Comparison of ENCODE assay signal across 21 mouse cellular contexts in the genomic region with DNA sequence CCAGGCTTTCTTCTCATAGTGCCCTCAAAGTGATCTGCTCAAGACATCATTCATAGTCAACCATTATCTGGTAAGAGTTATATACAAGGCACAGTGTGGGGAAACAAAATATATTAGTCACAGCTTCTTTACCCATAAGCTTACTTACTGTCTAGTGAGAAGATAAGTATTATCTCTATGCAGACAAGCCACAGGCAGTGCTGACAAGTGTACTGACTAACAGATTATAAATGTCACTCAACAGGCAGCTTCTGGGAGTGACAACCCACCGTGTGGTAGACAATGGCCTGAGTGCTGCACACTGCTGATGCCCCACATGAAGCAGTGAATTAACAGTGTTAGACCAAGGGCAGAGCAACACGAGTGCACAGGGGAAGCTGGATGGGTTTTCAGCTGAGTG. TPM values are rescaled to one million over a fixed set of nuclear protein-coding genes. Genes with fewer than 3 reads are reported as not detected.
DNase-seq lines count a peak whose midpoint lies in the region; ATAC-seq and TF ChIP-seq lines count a peak whose summit lies in the region.
"Had no signal": no experiment of that assay in that cellular context is flagged by ENCODE, and none has a peak within 500 bp of the region (broad histone marks: within the 10 kb centered on the region; RNA-seq: fewer than 3 reads in every experiment).

No protein-coding gene starts in this region.

- peak overlapping the region; percentile 97; the same call in 1 of the 2 replicates for H3K27ac ChIP-seq in bone marrow macrophage, adult 2 months (ENCODE audit: insufficient read depth, low read depth, low read length)
- H3K27ac ChIP-seq in liver, embryonic 11.5 days (ENCODE audit: low read depth, low read length) = peak overlapping the region; percentile 52; the same call in 1 of the 2 replicates
- peak overlapping the region; percentile 71; the same call in 1 of the 2 replicates for H3K27ac ChIP-seq in macrophage
- H3K27ac ChIP-seq: embryonic facial prominence, embryonic 10.5 days; forebrain, embryonic 13.5 days; heart, embryonic 15.5 days; limb, embryonic 13.5 days; midbrain, embryonic 10.5 days had no signal

- peaks cover 84% of the 10 kb centered on the region for H3K79me2 ChIP-seq in macrophage (ENCODE audit: inconsistent target)

- peak; percentile 29 for DNase-seq in G1E (ENCODE audit: low spot score)
- no peak for DNase-seq in liver, embryonic 11.5 days (ENCODE audit: low spot score)
- DNase-seq in kidney, postnatal 4 days = no peak
- no peak for DNase-seq in cerebellum, adult 18-20 months
- DNase-seq: adrenal gland, postnatal 10 days; cerebellum, adult 2 months; gastrocnemius, postnatal 10 days; heart, adult 2 months; kidney, adult 9 months; retina, postnatal 1 day; right cerebral cortex, postnatal 4 days; thymus, postnatal 25 days had no signal

- peak; percentile 82 for ATAC-seq in G1E (ENCODE audit: extremely low read depth, insufficient number of reproducible peaks, low FRiP score, poor library complexity, severe bottlenecking)
- ATAC-seq in liver, embryonic 11.5 days (replicated peaks; ENCODE audit: low FRiP score) = peak; percentile 96
- no peak for ATAC-seq in frontal cortex, adult (ENCODE audit: low TSS enrichment)
- ATAC-seq: forebrain, embryonic 13.5 days; Patski had no signal

- H3K4me2 ChIP-seq in liver, embryonic 11.5 days = peak overlapping the region; percentile 20; the same call in 1 of the 2 replicates
- H3K4me2 ChIP-seq: forebrain, embryonic 13.5 days; heart, embryonic 15.5 days; limb, embryonic 13.5 days had no signal

- no peak overlapping the region; the same call in 1 of the 2 replicates for H3K9ac ChIP-seq in liver, embryonic 11.5 days (ENCODE audit: low read depth, low read length)
- H3K9ac ChIP-seq: forebrain, embryonic 13.5 days; heart, embryonic 15.5 days; limb, embryonic 13.5 days had no signal

- WGBS in liver, embryonic 11.5 days = 49% methylated on average over 2 of the region's 2 CpGs
- WGBS in macrophage (ENCODE audit: missing documents) = 90% methylated on average over 2 of the region's 2 CpGs

- no peaks in the 10 kb centered on the region for H3K27me3 ChIP-seq in G1E (ENCODE audit: insufficient read depth, low read length)
- H3K27me3 ChIP-seq in liver, embryonic 11.5 days (replicated peaks; ENCODE audit: control insufficient read depth, insufficient read depth, low read length) = no peaks in the 10 kb centered on the region
- H3K27me3 ChIP-seq: forebrain, embryonic 13.5 days; heart, embryonic 15.5 days; limb, embryonic 13.5 days; Patski had no signal

- peaks cover 99% of the 10 kb centered on the region for H3K36me3 ChIP-seq in G1E (replicated peaks)
- peaks cover 41% of the 10 kb centered on the region for H3K36me3 ChIP-seq in liver, embryonic 11.5 days (ENCODE audit: control insufficient read depth, insufficient read depth, low read length)
- peaks cover 72% of the 10 kb centered on the region for H3K36me3 ChIP-seq in macrophage (ENCODE audit: inconsistent target)

- H3K4me3 ChIP-seq in G1E (ENCODE audit: low read depth, low read length) (no peak overlapping the region), macrophage (ENCODE audit: inconsistent target) (no peak overlapping the region)
- no peak overlapping the region for H3K4me3 ChIP-seq in bone marrow macrophage, adult 2 months (ENCODE audit: insufficient read depth, low read length)
- no peak overlapping the region for H3K4me3 ChIP-seq in liver, embryonic 11.5 days (ENCODE audit: low read depth, low read length)
- H3K4me3 ChIP-seq: embryonic facial prominence, embryonic 10.5 days; forebrain, embryonic 13.5 days; heart, adult 2 months; heart, embryonic 15.5 days; limb, embryonic 13.5 days; midbrain, embryonic 10.5 days had no signal

- H3K9me3 ChIP-seq in G1E (replicated peaks) = no peaks in the 10 kb centered on the region
- no peaks in the 10 kb centered on the region for H3K9me3 ChIP-seq in liver, embryonic 11.5 days (ENCODE audit: control insufficient read depth, low read length)
- H3K9me3 ChIP-seq: embryonic facial prominence, embryonic 10.5 days; forebrain, embryonic 13.5 days; heart, embryonic 15.5 days; limb, embryonic 13.5 days; midbrain, embryonic 10.5 days had no signal

- H3K4me1 ChIP-seq in G1E (ENCODE audit: insufficient read depth, low read depth, low read length) = peaks cover 45% of the 10 kb centered on the region
- H3K4me1 ChIP-seq in bone marrow macrophage, adult 2 months (ENCODE audit: control insufficient read depth, insufficient read depth, low read length) = peaks cover 35% of the 10 kb centered on the region
- H3K4me1 ChIP-seq in liver, embryonic 11.5 days (replicated peaks; ENCODE audit: control insufficient read depth, insufficient read depth, low read length) = peaks cover 14% of the 10 kb centered on the region
- H3K4me1 ChIP-seq: forebrain, embryonic 13.5 days; midbrain, embryonic 10.5 days had no signal

- no peak for TF ChIP-seq CTCF in G1E (IDR thresholded peaks at IDR 0.05; ENCODE audit: low read depth, low read length)
- no peak for TF ChIP-seq CTCF in bone marrow macrophage, adult 2 months (IDR thresholded peaks at IDR 0.05; ENCODE audit: low read depth, low read length)

- TF ChIP-seq POLR2A in bone marrow macrophage, adult 2 months (IDR thresholded peaks at IDR 0.05; ENCODE audit: borderline replicate concordance, low read depth, low read length) = no peak

RNA-seq across cellular contexts. Expression of a gene that starts 20.5 kb away (rescaled TPM):
- total RNA-seq in G1E (2014; fragmentation: Nextera tagmentation) (252 and 272 TPM in 2 replicates), G1E (2017) (128 and 136 TPM in 2 replicates)
- polyA plus RNA-seq in G1E (2012) (129 and 144 TPM in 2 replicates), macrophage (2018) (104 to 248 TPM (median 153 TPM) in 3 replicates)
- 99.5 and 108 TPM in 2 replicates for polyA plus RNA-seq in bone marrow macrophage, adult 2 months (2012; ENCODE audit: insufficient read depth, insufficient read length, missing spikeins)
- polyA plus RNA-seq in liver, embryonic 11.5 days (2014; fragmentation: Nextera tagmentation; extraction: Ambion mirVana) = 17.8 and 21.9 TPM in 2 replicates
- total RNA-seq in macrophage (2018; cell fraction: chromatin; rRNA removed) = 100 to 1,000 TPM in 20 of 26 experiments, 10 to 100 TPM in 6; 45.8 to 392 (median 182) TPM
- 100 to 1,000 TPM in 24 of 26 experiments, 10 to 100 TPM in 2; 91.4 to 232 (median 145) TPM for total RNA-seq in macrophage (2018; cell fraction: cytosol; rRNA removed)
- 100 to 1,000 TPM in 20 of 26 experiments, 10 to 100 TPM in 6; 44.6 to 417 (median 172) TPM for total RNA-seq in macrophage (2018; cell fraction: nucleus; rRNA removed)
